Mouse (Mus musculus) embryonic facial prominence, embryonic 11.5 days (tissue): ENCODE data around the gene Taf9. TPM values are rescaled to one million over a fixed set of nuclear protein-coding genes. Genes with fewer than 3 reads are reported as not detected.

Source experiments
- polyA plus RNA-seq: library from polyadenylated mRNA; unstranded; fragments of >200 nt; fragmentation: Nextera tagmentation; extraction: Ambion mirVana; gene quantifications from 2 replicates; pipeline ENCODE4 v1.2.1, GENCODE M21; 2014

Taf9 gene
- polyA plus RNA-seq, 1 experiment from 2014 or later: 25.7 TPM

Other genes with a start within 250 kb of the Taf9 start
- not detected in 2 replicates for gene Naip1, start 198.7 kb upstream of the Taf9 start, polyA plus RNA-seq
- gene Gtf2h2, start 159.0 kb upstream of the Taf9 start, polyA plus RNA-seq: 82.1 and 91.5 TPM in 2 replicates
- gene Ocln, start 98.9 kb upstream of the Taf9 start, polyA plus RNA-seq: 6.7 and 7.5 TPM in 2 replicates
- 5.6 TPM in 2 replicates for gene Marveld2, start 34.6 kb upstream of the Taf9 start, polyA plus RNA-seq
- 357 and 362 TPM in 2 replicates for gene Ak6, start 600 bp upstream of the Taf9 start, polyA plus RNA-seq
- gene Rad17, start 528 bp upstream of the Taf9 start, polyA plus RNA-seq: 32.3 and 38.8 TPM in 2 replicates
- gene Ccdc125, start 18.1 kb downstream of the Taf9 start, polyA plus RNA-seq: 4.0 and 4.1 TPM in 2 replicates
- gene Cdk7, start 79.4 kb downstream of the Taf9 start, polyA plus RNA-seq: 91.1 and 91.3 TPM in 2 replicates
- 123 and 129 TPM in 2 replicates for gene Mrps36, start 93.1 kb downstream of the Taf9 start, polyA plus RNA-seq
- 72.1 and 74.2 TPM in 2 replicates for gene Cenph, start 124.3 kb downstream of the Taf9 start, polyA plus RNA-seq
- 388 and 419 TPM in 2 replicates for gene Ccnb1, start 135.0 kb downstream of the Taf9 start, polyA plus RNA-seq
- 53.7 and 62.0 TPM in 2 replicates for gene Slc30a5, start 181.8 kb downstream of the Taf9 start, polyA plus RNA-seq